In the genomic region with DNA sequence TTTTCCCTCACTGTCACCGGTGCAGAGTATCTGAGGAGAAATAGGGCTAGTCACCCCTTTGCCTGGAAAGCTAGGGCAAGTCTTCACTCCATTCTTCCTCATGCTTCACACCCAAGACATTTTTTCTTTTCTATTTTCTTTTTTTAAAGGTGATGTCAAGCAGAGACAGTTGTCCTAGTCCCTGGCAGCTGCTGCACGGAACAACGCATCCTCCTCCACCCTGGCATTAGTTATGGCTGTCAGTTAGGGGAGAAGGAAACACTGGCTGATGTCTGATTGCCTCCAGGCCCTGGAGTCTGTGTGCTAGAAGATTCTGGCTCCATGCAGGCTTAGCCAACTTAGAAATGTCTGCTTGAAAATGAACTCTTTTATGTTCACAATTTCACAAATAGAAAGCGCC, we compare ENCODE assay signal across 18 mouse cellular contexts. TPM values are rescaled to one million over a fixed set of nuclear protein-coding genes. Genes with fewer than 3 reads are reported as not detected.
DNase-seq lines count a peak whose midpoint lies in the region; ATAC-seq and TF ChIP-seq lines count a peak whose summit lies in the region.
"Had no signal": no experiment of that assay in that cellular context is flagged by ENCODE, and none has a peak within 500 bp of the region (broad histone marks: within the 10 kb centered on the region; RNA-seq: fewer than 3 reads in every experiment).

No protein-coding gene starts in this region.

- H3K9me3 ChIP-seq in forebrain, embryonic 10.5 days = no peaks in the 10 kb centered on the region
- H3K9me3 ChIP-seq in forebrain, embryonic 15.5 days = no peaks in the 10 kb centered on the region
- H3K9me3 ChIP-seq in kidney, embryonic 16.5 days (ENCODE audit: low read length) = no peaks in the 10 kb centered on the region
- H3K9me3 ChIP-seq in stomach, postnatal 0 days (ENCODE audit: control insufficient read depth, low read length) = no peaks in the 10 kb centered on the region
- H3K9me3 ChIP-seq: heart, embryonic 10.5 days; stomach, embryonic 15.5 days had no signal

- DNase-seq in forebrain, embryonic 10.5 days (ENCODE audit: extremely low spot score, low spot score) = no peak
- no peak for DNase-seq in kidney, postnatal 14 days
- peak; percentile 16 for DNase-seq in retina, postnatal 1 day
- DNase-seq in retina, embryonic 14.5 days (ENCODE audit: low spot score) = no peak
- no peak for DNase-seq in stomach, postnatal 0 days (ENCODE audit: low spot score)
- DNase-seq in spleen, adult 18-20 months = no peak
- DNase-seq: adrenal gland, adult 2 months; cerebellum, adult 18-20 months; gastrocnemius, postnatal 36 days; kidney, adult 18-20 months; kidney, postnatal 36 days; layer of hippocampus, adult 9-11 months; lung, adult 18-20 months had no signal

- TF ChIP-seq CTCF in stomach, postnatal 0 days (IDR thresholded peaks at IDR 0.05; ENCODE audit: low read depth) = no peak

- no peaks in the 10 kb centered on the region for H3K36me3 ChIP-seq in forebrain, embryonic 10.5 days (replicated peaks)
- H3K36me3 ChIP-seq in forebrain, embryonic 15.5 days = no peaks in the 10 kb centered on the region
- H3K36me3 ChIP-seq in kidney, embryonic 16.5 days (ENCODE audit: insufficient read depth, low read length) = no peaks in the 10 kb centered on the region
- H3K36me3 ChIP-seq in stomach, postnatal 0 days (ENCODE audit: control insufficient read depth, insufficient read depth, low read length) = no peaks in the 10 kb centered on the region
- H3K36me3 ChIP-seq: heart, embryonic 10.5 days; stomach, embryonic 15.5 days had no signal

- no peak overlapping the region for H3K9ac ChIP-seq in forebrain, embryonic 15.5 days (replicated peaks)
- H3K9ac ChIP-seq in kidney, embryonic 16.5 days (replicated peaks; ENCODE audit: low read length) = no peak overlapping the region
- no peak overlapping the region for H3K9ac ChIP-seq in stomach, postnatal 0 days (ENCODE audit: low read length)
- H3K9ac ChIP-seq: hindbrain, embryonic 14.5 days; stomach, embryonic 15.5 days had no signal

- peak overlapping the region; percentile 86 for H3K27ac ChIP-seq in forebrain, embryonic 10.5 days
- H3K27ac ChIP-seq in forebrain, embryonic 15.5 days (replicated peaks) = no peak overlapping the region
- peak overlapping the region; percentile 87; the same call in 1 of the 2 replicates for H3K27ac ChIP-seq in kidney, embryonic 16.5 days (ENCODE audit: low read length)
- H3K27ac ChIP-seq in stomach, postnatal 0 days (replicated peaks) = peak overlapping the region; percentile 53

- H3K4me1 ChIP-seq in forebrain, embryonic 10.5 days = peaks cover 44% of the 10 kb centered on the region
- peaks cover 20% of the 10 kb centered on the region for H3K4me1 ChIP-seq in forebrain, embryonic 15.5 days
- H3K4me1 ChIP-seq in kidney, embryonic 16.5 days (ENCODE audit: insufficient read depth, low read length) = peaks cover 28% of the 10 kb centered on the region
- H3K4me1 ChIP-seq in stomach, postnatal 0 days (replicated peaks; ENCODE audit: control insufficient read depth, insufficient read depth) = peaks cover 10% of the 10 kb centered on the region

- no peak overlapping the region for H3K4me3 ChIP-seq in forebrain, embryonic 10.5 days
- H3K4me3 ChIP-seq in forebrain, embryonic 15.5 days = no peak overlapping the region
- H3K4me3 ChIP-seq in kidney, embryonic 16.5 days (ENCODE audit: low read length) = no peak overlapping the region
- H3K4me3 ChIP-seq in stomach, postnatal 0 days (ENCODE audit: low read depth, low read length) = no peak overlapping the region
- H3K4me3 ChIP-seq: heart, embryonic 10.5 days; stomach, embryonic 15.5 days had no signal

- H3K4me2 ChIP-seq in forebrain, embryonic 15.5 days (replicated peaks) = no peak overlapping the region
- no peak overlapping the region for H3K4me2 ChIP-seq in kidney, embryonic 16.5 days (replicated peaks; ENCODE audit: low read depth, low read length)
- no peak overlapping the region for H3K4me2 ChIP-seq in stomach, postnatal 0 days (replicated peaks; ENCODE audit: low read depth)
- H3K4me2 ChIP-seq: hindbrain, embryonic 14.5 days had no signal

- no peak for TF ChIP-seq EP300 in stomach, postnatal 0 days (optimal IDR thresholded peaks at IDR 0.05)

- WGBS in forebrain, embryonic 10.5 days = 71% methylated on average over 4 of the region's 4 CpGs
- WGBS in forebrain, embryonic 15.5 days = 75% methylated on average over 4 of the region's 4 CpGs
- 57% methylated on average over 4 of the region's 4 CpGs for WGBS in kidney, embryonic 16.5 days
- WGBS in stomach, postnatal 0 days = 58% methylated on average over 4 of the region's 4 CpGs

- no peak for ATAC-seq in forebrain, embryonic 15.5 days (replicated peaks)
- ATAC-seq in kidney, embryonic 16.5 days (ENCODE audit: low FRiP score, low TSS enrichment) = no peak
- no peak for ATAC-seq in stomach, postnatal 0 days (ENCODE audit: low FRiP score, low TSS enrichment)

- H3K27me3 ChIP-seq in forebrain, embryonic 10.5 days (ENCODE audit: poor library complexity, severe bottlenecking) = peaks cover 15% of the 10 kb centered on the region
- no peaks in the 10 kb centered on the region for H3K27me3 ChIP-seq in forebrain, embryonic 15.5 days
- H3K27me3 ChIP-seq in kidney, embryonic 16.5 days (ENCODE audit: insufficient read depth, low read length) = no peaks in the 10 kb centered on the region
- no peaks in the 10 kb centered on the region for H3K27me3 ChIP-seq in stomach, postnatal 0 days (ENCODE audit: control insufficient read depth, insufficient read depth, low read length)
- H3K27me3 ChIP-seq: stomach, embryonic 15.5 days had no signal

RNA-seq across cellular contexts. Expression of a gene that starts 27.3 kb away (rescaled TPM):
- 13.3 and 13.8 TPM in 2 replicates for polyA plus RNA-seq in forebrain, embryonic 10.5 days (2016; fragmentation: Nextera tagmentation; extraction: Ambion mirVana)
- polyA plus RNA-seq in forebrain, embryonic 15.5 days (2015; fragmentation: Nextera tagmentation; extraction: Ambion mirVana) = 6.9 and 8.0 TPM in 2 replicates
- 31.5 and 32.7 TPM in 2 replicates for polyA plus RNA-seq in kidney, embryonic 16.5 days (2015; fragmentation: Nextera tagmentation; extraction: Ambion mirVana)
- 10.4 and 10.5 TPM in 2 replicates for polyA plus RNA-seq in stomach, postnatal 0 days (2015; fragmentation: Nextera tagmentation; extraction: Ambion mirVana)
